Mouse (Mus musculus) adrenal gland, postnatal 4 days (tissue): ENCODE data around the gene Aldh3b2. TPM values are rescaled to one million over a fixed set of nuclear protein-coding genes. Genes with fewer than 3 reads are reported as not detected.
A peak's percentile ranks its signal among the peaks of the same experiment; 100 is the strongest.

ENCODE experiments used
- DNase-seq, 2 experiments: peaks; one replicate each; pipeline ENCODE4 v3.0.0; 2021 to 2022; ENCODE audit warnings: low spot score in 2 of 2, mixed read lengths in 2 of 2
- long read RNA-seq, 2 experiments: library from polyadenylated mRNA; stranded (forward); transcript quantifications; one replicate each; pipeline ENCODE4 v2.0.0; 2021
- total RNA-seq, 2 experiments: library from RNA; stranded (reverse); gene quantifications; 2 replicates each; pipeline ENCODE4 v1.2.3; 2021

Aldh3b2 gene
- total RNA-seq, result 1 to 10 TPM; 7.5 to 8.4 TPM
- long read RNA-seq, experiment 1, partial matches to known transcripts, result 1 of 2 reads
- long read RNA-seq, experiment 1, other reads (novel, unspliced or antisense), result 0 of 2 reads
- long read RNA-seq, experiment 2, partial matches to known transcripts, result 0 of 2 reads
- long read RNA-seq, experiment 2, other reads (novel, unspliced or antisense), result 0 of 2 reads

DNA sequence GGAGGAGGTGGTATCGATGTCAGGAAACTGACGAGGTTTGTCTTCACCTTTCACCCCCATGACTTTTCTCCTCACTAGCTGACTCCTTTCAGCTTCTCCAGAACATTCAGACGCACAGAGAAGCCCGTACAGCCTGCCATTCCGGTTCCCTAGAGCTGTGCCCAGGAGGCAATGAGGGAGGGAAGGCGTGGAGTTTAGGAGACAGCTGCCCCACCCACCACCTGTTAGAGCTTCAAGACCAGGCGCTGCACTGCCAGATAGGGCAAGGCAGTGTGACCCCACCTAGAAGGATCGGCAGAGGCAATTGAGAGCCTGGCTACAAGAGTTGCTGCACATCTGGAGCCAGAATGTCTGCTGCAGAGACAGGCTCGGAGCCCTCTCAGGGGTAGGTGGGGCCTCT is at the start of gene Aldh3b2:
TSS of gene Aldh3b2 (plus strand) at position 100 of the 400 bp plus-strand sequence.
- no peak for DNase-seq

DNA sequence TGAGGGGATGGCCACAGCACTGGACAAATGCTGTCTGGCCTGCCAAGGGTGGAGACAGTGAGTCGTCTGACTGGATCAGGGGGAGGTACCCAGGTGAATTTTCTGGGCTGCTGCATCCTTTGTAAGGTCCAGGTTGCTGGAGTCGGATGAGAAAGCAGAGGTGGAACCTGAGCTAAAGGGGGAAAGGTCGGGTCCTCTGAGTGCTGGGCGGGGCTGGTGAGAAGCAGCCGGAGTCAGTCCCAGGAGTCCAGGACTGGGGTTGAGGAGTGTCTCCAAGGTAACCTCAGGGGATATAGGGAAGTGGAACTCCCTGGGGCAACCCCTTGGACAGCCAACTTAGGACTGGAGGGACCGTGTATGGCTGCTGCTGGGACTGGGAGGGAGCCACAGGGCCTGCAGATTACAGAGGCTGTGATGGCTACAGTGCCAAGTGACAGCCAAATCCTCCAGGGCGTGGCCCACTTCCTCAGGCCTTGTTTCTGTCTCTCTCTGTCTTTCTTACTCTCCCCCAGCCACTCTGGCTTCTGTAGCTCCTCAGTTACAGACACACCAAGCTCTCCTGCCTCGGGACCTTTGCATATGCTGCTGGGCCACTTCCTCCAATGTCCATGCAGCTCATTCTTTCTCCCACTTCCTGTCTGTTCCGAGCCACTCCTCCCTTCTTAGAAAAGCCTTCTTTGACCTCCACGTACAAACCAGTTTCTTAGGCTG is 49.3 kb upstream of the Aldh3b2 start:
- DNase-seq, result no peak

DNA sequence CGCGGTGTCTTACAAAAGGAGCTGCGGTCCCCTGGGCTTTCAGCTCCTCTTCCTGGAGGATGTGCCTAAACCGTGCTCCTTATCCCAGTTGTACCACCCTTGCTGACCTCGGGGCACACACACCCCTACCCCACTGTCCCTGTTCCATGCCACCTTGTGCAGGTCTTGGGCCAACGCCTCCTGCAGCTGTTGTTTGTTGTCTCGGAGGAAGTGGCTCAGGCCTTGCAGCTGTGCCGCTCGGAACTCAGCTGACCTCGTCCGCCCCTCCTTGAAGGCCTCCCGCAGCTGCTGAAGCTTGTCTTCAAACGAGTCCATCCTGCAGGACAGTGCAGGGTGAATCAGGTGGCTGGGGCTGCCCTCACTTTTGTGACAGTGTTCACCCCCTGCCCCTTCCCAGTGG is 48.5 kb upstream of the Aldh3b2 start:
- DNase-seq, result no peak

DNA sequence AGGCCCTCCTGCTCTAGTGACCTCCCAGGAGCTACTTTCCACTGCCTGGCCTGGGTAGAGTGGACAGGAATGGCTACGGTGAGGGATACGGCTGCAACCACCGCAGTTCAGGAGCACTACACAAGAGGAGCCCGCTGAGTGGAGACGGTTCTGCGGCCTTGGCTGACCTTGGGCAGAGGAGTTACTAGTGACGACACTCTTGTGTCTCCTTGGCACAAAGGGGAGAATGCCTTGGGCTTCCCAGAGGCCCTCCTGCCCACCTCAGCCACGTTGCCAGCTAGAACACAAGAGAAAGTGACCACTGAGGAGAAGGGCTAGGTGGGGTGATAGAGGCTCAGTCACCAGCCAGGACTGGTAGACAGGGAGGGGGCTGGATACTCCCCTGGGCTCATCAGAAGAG is 47.9 kb upstream of the Aldh3b2 start:
- DNase-seq, result no peak

DNA sequence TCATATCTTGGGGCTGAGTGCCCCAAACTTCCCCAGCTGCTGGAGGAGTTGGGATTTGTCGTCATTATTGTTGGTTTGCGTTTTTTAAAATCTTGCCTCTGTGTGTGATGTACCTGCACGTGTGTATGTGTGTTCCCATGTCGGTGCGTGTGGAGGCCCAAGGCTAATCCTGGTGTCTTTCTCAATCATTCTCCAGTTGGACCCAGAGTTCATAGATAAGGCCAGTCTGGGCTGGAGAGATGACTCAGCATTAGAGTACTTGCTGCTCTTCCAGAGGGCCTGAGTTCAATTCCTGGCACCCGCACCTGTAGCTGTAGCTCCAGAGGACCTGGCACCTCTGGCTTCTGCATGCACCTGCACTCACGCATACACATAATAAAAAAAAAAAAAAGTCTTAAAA is 47.3 kb upstream of the Aldh3b2 start:
- no peak for DNase-seq

DNA sequence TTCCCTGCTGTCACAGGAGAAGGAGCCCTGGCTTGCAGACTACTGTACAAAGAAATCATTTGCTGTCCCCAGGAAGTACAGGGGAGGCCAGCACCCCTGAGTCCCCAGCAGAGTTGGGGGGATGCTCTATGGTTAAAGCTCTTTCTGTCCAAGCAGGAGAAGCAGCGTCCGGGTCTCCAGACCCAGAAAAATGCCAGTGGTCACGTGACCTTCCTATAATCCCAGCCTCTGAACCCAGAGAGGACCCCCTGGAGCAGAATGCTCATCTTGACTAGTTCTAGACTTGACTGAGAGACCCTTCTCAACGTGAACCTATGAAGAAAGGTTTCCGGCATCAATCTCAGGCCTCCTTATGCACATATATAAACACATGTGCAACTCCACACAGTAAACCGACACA is 46.3 kb upstream of the Aldh3b2 start:
- no peak for DNase-seq

DNA sequence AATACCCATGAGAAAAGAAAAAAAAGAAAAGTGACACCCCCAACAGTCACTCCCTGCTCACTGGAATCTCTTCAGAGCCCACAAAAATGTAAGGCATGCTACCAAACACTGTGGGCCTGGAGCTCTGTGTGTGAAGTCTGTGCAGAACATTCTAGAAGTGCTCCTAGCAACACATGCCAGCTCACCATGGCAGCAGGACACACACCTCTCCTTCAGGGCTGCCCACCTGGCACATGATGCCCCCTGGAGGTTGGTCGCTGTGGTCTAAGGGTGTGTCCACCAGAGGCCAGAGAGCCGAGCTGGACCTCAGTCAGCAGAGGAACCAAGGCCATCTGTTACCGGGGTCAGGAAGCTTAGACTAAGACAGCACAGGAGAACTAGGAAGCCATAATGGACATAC is 45.8 kb upstream of the Aldh3b2 start:
- no peak for DNase-seq

DNA sequence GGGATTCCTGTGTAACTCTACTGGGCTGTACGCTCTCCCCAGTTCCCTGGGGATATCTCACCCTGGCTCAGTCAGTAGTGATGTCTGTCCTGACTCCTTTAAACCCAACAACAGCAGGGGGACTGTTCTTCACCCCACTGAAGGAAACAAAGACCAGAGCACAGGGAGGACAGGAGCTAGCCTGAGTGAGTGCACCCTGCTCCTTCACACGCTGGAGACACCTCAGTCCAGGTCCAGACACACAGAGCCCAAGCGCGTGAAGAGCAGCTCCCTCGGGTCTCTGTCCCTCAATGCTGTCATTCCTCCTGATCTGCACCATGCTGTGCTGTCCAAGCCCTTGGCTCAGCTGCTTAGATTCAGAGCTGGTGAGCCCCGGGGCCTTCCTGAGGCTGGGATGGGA is 45.4 kb upstream of the Aldh3b2 start:
- DNase-seq, result no peak

DNA sequence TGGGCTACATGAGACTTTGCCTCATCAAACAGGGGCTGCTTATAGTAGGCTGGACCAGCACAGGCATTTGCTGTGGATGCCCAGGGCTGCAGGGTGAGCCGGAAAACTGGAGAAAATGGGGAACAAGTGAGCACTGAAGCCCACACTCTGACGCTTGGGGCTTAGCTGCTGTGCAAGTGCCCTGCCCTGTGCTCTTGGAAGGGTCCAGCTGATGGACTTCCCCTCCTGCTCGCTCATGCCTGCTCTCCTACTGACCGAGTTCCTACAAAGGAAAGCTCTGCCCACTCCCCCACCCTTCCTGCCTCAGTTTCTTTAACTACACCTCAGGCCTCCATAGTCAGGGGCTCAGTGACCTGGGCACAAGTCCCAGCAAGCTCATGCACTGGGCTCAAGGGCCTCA is 44.1 kb upstream of the Aldh3b2 start:
- no peak for DNase-seq

DNA sequence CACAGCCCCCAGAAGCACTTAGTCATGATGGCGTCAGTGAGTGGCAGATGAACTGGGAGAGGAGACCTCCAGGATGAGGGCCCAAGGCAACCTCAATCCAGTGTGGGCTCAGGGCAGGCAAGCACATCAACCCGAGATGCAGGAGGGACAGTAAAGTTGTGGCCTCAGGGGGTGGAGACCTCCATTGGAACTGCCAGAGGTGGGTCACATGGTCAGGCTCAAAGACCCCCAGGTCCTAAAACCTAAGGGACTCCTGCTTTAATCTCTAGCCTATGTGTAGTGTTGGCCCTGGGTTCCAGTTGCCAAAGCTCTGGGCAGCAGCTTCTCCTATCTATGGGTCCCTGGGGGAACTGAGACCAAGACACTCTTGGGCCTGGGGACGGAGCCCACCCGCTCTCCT is 43.3 kb upstream of the Aldh3b2 start:
- no peak for DNase-seq

DNA sequence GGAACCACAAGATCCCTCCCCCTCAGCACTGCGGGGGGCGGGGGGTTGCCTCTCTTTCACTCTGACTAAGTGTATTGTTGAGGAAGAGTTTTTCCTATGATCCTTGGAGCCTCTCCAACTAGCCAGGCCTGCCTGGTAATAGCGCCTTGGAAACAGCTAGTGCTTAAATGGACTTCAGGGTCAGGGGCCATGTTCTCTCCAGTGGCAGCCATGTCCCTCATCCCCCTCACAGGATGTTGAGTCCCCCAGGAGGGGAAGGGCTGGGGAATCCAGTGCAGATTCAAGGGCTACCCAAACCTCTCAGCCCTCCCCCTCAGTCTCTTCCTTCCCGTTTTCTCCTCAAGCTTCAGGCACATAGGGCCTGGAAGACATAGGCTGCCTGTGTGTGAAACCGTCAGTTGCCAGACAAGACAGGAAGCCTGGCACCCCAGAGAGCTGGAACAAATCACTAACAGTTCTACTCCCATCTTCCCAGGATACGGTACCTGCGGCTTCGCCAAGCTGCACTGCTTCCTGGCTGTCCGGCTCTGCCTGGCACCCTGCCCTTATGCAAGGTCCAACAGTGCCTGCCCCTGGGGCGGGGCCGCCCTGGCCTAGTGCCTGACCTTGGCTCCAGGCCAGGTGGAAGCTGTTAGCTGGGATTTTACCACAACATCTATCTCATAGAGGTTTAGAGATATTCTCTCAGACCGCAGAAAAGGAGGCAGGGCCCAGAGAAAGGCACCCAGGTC is 42.8 kb upstream of the Aldh3b2 start, which contains the start of gene Aldh3b1:
TSS of gene Aldh3b1 (minus strand) at position 598 of the 731 bp plus-strand sequence.
- peak; percentile 85 to 92 for DNase-seq

DNA sequence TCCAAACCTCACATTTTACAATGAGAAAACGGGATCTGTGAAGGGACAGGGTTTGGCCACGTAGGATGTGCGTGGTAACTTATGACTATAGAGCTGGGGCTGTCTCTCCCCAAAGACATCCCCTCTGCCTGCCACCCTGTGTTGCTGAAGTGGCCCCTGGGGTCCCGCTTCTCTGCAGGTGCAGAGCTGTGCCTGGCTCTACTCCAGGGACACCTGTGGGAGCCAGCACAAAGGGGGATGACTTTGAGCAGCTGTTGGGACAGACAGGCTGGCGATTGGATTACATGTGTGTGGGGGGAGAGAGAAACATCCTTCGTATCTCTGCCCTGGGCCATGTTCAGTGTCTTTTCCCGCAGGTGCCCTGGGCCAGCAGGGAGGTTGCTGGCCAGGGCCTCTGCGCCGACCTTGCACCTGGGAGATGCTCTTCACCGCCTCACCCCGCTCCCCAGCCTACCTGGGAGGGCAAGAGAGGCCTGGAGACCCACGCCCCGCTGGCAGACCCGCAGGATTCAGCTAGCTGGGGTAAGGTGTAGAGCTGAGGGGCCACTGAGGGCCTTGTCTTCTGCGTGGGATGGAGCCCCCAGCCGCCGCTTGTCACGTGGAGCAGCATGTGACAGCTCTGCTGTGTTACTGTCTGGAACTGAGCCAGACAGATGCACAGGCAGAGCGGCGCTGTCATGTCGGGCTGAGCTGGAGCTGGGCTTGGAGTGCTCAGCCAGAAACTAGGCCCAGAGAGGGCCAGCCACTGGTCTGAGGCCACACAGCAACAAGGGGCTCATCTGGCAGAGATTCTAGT is 41.7 kb upstream of the Aldh3b2 start:
- no peak for DNase-seq

DNA sequence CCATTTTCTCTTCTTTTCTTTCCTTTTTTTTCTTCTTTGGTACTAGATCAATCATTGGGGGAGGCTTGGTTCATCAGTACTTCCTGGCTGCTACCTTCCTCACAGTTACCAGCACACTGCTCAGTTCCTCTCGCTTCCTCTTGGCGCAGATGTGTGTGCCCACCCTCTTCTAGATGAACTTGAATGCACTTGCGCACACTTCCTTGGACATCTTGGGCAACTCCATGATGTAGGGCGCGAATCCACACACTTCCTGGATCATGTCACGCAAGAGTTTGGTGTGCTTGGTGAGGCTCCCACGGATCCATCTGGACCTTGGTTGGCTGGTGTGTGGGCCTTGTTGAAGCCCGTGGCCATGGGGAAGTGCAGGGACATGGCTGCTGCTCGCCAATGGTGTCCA is 40.4 kb upstream of the Aldh3b2 start:
- DNase-seq, result no peak

DNA sequence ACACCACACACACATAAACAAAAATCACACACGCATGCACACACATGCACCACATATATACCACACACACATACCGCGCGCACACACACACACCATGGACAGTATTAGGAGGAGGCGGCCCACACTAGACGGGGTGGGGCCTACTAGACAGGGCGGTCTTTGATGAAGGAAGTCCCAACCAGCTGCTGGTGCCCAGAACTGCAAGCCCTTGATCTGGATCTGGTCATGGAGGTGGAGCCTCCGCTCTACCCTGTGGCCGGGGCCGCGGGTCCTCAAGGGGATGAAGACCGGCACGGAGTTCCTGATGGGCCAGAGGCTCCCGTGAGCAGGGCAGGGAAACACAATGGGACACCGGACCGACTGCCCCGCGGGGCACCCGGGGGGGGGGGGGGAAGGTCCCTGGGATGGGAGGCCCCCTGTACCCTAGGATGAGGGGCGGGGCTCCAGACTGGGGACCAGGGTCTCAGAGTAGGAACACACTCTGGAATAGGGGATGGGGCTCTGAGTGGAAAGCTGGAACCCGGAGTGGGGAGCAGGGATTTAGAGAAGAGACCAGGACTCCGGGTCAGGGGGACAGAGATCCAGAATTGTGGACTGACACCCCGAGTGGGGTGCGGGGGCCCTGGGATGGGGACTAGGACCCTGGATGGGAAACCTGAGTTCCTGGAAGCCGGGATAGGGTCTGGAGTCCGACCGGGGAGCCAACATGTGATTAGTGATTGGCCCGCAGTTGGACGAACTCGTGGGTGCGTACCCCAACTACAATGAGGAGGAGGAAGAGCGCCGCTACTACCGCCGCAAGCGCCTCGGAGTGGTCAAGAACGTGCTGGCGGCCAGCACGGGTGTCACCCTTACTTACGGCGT is 36.9 kb upstream of the Aldh3b2 start, which contains the start of gene Unc93b1:
TSS of gene Unc93b1 (plus strand) at position 155 of the 864 bp plus-strand sequence.
- peak; percentile 55 to 67 for DNase-seq

DNA sequence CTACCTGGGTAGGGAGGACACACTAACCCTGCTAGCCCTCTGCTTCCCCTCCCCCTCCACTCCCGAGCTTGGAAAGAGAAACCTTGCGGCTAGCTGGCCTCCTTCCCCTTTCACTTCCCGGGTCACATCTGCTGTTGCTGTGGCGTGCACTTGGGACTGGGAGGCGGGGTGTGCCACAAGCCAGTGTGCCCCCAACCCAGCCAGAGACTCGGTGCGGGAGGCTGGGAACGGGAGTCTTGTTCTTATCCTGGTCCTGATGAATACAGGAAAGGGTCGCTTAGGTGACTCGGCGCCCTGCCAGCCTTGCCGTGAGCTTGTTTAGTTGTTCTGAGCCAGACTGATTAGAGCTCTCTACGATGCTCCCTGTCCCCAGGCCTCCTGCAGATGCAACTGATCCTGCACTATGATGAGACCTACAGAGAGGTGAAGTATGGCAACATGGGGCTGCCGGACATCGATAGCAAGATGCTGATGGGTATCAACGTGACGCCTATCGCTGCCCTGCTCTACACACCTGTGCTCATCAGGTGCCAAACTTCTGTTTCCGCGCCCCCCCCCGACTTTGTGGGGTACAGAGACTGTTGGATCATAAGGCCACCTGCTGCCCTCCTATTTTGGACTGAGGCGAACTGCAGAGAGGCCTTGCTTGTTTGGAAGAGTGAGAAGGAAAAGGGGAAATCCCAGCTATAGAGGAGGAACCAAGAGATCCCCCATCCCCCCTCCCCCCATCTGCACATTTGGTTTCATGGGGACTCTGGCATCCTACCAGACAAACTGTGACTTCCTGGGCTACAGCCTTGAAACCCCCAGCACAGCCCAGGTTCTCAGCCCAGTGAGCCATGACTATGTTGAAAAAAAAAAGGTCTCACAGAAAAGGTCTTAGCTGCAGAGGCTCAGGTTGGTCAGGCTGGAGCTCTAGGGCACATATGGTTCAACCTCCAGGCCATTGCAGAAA is 36.0 kb upstream of the Aldh3b2 start:
- DNase-seq, result peak in 1 of 2 experiments; percentile 52

DNA sequence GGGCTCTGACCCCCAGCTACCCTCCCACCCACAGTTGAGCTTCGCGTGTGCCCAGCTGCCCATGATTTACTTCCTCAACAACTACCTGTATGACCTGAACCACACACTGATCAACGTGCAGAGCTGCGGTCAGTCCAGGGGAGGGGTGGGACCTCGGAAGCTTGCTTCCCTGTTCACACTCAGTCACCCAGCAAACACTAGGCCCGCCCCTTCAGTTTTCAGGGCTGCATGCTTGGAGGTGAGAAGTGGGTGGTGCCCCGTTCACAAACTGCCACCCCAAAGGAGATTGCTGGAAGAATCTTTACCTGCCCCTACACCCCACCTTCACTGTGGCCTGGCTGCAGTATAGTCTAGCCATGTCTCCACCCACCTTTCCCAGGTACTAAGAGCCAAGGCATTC is 29.8 kb upstream of the Aldh3b2 start:
- no peak for DNase-seq

DNA sequence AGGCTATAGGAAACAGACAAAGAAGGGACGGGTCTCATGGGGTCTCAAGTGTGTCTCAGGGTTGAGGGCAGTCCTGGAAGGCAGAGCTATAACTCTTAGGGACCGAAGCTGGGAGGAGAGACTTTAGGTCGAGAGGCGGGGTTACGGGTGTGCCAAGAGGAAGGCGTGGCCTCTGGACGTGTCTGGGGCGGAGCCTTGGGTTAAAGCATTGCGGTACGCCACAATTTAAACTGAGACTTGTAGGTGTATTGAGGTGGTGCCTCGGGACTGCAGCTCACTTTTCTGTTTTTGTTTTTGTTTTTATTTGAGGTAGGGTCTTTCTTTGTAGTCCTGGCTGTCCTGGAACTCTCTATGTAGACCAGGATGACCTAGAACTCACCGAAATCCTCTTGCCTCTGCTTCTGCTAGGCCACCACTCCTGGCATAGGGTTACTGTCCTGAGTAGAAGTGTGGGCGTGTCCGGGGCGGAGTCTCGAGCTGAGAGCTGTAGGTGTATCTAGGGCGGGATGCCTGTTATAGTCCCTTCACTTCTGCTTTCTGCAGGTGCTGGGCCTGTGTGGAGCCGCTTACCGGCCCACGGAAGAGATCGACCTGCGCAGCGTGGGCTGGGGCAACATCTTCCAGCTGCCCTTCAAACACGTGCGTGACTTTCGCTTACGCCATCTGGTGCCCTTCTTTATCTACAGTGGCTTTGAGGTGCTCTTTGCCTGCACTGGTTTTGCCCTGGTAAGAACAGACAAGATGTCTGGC is 29.0 kb upstream of the Aldh3b2 start:
- DNase-seq, result no peak

DNA sequence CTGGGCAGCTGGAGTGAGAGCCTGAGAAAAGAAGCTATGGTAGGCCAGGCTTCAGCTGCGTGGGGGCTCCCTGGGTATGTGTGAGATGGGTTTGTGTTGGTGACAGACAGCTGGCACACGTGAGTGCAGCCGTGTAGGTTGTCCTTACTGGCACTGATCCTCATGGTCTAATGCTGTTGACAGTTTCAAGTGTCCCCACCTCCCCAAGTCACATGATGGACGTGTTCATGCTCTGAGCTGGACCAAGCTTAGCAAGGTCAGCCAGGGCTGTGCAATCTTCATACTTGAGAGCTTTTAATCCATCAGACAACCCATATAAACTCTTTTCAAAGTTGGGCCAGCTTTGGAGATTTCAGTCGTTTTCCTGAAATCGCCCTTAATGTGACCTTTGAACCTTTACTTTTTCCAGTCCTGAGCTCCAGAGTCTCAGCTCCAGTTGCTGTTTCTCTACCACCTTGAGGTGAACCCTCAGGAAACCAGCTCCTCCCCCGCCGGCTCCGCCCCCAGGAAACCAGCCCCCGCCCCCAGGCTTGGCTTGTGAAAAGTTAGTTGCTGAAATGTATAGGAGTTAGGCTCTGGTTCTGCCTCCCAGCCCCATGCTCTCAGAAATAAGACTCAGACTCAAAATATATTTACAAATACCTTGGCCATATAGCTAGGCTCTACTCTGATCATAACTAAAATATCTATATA is 26.1 kb upstream of the Aldh3b2 start:
- no peak for DNase-seq
